Mouse (Mus musculus) WW6 (cell line): ENCODE measurements around the gene Aldh1a3.

ENCODE experiments used
- DNase-seq: peaks from one replicate; pipeline ENCODE4 v3.0.0-alpha.2; 2013; ENCODE audit warnings: low read depth, low spot score

Gene Aldh1a3

GRCm38 (mm10) chr7:66370970-66371369 is 56.3 kb downstream of the Aldh1a3 start:
- DNase-seq, result no peak

- no peak for DNase-seq
Measured at GRCm38 (mm10) chr7:66369934-66370445, 57.3 kb downstream of the Aldh1a3 start.

DNA sequence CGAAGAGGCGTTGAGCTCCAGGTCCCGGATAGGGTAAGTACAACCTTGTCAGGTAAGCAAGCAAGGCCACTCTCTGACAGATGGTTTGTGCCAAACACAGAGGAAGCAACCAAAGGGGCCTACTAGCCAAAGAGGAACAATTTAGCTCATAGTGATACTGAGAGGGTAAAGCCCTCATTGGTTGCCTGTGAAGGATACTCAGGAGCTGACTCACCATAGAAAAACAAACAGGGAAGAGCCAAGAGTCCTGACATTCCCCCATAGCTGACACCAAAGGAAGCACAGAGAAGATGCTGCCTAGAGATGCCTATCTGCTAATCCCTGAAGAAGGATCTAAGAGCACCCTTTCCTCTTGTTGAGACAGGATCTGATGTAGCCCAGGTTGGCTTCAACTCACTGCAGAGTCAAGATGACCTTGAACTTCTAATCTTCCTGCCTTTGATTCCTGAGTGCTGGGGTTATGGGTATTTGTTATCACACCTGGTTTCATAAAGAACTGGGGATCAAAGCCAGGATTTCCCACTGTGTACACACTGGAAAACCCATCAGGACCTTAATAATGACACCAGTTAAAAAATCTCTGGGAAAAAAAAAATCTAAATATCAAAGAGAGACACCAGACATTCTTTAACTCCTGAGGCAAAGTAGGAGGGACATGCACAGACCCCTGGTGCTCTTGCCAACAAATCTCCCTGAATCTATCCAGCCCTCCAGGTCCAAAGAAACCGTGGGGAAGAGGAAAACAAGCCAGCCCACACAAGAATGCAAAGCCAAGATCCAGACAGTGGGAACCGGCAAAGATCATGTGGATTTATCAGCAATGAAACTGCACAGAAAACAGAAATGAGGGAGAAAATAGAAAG is 58.0 kb downstream of the Aldh1a3 start:
- DNase-seq, result no peak

DNA sequence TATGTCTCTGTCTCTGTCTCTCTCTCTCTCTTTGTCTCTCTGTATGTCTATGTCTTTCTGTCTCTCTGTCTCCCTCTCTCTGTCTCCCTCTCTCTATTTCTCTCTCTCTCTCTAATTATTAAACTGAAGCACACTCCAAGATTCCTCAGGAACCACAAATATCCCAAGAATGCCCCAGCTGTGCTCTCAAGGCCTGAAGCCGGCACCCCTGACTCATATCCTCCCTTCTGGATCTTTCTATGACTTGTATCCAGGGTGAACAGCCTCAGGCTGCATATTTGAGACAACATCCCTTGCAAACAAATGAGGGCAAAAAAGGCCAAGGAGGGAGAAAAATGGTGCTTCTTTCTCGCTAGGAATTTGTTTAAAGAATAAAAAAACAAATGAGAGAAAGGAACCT is 61.4 kb downstream of the Aldh1a3 start, which contains the start of gene Gm10974:
Gene Gm10974 (plus strand): TSS at position 2 of the 400 bp plus-strand sequence.
- no peak for DNase-seq

DNA sequence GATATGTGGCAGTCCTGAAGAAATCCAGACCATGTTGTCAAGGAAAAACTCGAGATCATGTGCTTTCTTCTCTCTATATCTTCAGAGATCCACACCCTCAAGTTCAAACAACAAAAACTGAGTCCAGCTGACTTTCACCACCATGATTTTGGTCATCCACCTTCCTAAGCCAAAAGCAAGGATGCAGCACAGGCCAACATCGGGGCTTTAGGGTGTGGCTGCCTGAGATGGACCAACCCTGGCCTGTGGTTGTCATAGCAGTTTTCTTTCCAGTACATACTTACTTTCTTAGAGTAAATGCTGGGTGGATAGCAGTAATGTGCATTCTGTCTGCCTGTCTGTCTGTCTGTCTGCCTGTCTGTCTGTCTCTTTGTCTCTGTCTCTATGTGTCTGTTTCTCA is 61.9 kb downstream of the Aldh1a3 start:
- DNase-seq, result no peak

DNA sequence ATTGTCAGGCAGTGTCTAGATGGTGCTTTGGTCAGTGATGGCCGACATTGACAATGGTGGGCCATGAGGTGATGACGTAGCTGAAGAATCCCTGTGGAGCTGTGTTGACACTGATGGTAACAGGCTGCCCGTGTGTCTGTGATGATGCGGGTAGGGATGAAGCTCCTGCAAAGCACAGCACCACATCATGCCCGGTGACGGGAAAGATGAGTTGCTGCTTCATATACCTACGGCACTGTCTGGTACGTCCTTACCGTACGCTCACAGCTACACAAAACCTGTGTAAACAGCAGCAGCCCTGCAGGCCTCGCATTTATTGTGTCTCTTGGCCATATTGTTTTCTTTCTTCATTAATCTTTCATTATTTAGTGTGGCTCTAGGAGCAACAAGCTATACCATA is 62.8 kb downstream of the Aldh1a3 start:
- no peak for DNase-seq

DNA sequence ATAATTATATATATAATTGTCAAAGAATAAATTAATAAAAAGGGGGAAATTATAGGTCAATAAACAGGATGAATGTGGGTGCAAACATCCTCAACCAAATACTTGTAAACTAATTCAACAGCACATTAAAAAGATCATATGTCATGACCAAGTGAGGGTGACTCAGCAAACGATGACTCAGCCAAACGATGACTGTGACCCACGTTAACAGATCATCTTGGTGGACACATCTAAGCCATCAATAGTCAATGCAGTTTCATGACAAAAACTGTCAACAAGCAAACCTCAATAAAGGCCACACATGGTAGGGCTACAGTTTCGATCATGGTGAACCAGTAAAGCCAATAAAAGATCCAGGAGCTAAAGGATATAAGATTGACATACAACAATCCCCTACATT is 68.3 kb downstream of the Aldh1a3 start:
- no peak for DNase-seq

GRCm38 (mm10) chr7:66358461-66358860 is 68.9 kb downstream of the Aldh1a3 start:
- DNase-seq, result no peak

DNA sequence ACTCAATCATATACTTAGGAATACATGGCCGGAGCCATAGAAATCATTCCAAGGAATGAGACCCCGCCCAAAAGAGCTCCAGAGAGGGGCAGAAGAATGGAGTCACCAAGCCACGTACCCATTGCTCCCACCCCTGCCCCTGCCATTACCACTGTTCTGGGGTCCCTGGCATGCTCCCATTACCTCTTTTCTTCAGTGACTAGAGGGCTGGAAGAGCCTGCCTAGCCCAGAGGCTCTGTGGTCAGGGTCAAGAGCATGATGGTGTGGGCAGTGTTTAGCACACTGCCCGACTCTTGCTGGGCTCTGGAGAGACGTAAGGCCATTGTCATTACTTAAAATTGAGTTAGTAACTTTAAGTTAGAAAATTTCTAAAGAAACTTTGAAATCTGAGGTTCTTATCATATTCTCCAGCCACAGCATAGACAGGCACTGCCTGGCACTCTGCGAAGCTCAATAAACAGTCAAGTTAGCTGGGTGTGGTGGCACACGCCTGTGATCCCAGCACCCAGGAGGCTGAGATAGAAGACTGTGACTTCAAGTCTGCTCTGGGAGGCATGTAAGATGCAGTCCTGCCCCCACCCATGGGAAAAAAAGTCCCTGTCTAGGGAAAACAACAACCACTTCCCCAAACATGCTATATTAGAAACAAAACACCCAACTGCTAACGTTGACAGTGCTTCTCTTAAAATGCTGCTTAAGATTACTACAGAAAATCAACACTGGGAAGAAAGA is 71.4 kb downstream of the Aldh1a3 start:
- DNase-seq, result no peak

GRCm38 (mm10) chr7:66354911-66355310 is 72.4 kb downstream of the Aldh1a3 start:
- DNase-seq, result no peak

DNA sequence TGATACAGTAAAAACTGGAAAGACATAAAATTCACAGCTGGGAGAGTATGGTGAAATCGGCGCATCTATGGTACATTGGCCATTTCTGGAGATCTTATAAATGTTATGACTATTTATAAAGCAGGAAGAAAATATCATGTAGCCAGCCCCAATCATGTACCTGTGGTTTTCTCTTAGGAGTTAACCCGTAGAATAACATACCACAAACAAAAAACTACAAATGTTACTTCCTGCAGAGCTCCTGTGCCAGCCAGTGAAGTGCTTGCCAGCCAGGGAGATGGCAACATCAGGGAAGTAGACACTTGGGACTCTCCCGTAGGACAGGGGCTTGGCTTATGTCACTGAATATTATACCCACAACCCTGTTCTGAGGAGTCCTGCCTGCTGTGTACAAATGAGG is 76.2 kb downstream of the Aldh1a3 start:
- DNase-seq, result no peak

GRCm38 (mm10) chr7:66349670-66350069 is 77.6 kb downstream of the Aldh1a3 start:
- DNase-seq, result no peak

GRCm38 (mm10) chr7:66348588-66348987 is 78.7 kb downstream of the Aldh1a3 start:
- no peak for DNase-seq

GRCm38 (mm10) chr7:66346959-66347663 is 80.2 kb downstream of the Aldh1a3 start:
- DNase-seq, result no peak

DNA sequence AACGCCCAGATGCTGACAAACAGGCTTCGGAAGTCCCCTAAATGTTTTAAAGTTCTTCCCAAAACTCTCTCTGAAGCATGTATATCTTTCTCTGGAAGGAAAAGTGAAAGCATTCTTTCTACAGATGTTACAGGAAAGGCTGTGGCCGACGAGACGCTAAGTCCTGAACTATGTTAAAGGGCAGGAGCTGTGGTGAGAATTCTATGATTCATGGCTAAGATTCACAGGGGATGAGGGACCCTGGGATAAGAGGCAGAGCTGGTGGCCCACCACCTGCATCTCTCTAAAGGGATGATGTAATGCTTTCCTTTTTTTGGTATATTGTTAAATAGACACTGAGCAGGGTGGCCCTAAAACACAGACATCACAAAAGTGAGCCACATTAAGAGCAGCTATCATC is 84.0 kb downstream of the Aldh1a3 start:
- no peak for DNase-seq

DNA sequence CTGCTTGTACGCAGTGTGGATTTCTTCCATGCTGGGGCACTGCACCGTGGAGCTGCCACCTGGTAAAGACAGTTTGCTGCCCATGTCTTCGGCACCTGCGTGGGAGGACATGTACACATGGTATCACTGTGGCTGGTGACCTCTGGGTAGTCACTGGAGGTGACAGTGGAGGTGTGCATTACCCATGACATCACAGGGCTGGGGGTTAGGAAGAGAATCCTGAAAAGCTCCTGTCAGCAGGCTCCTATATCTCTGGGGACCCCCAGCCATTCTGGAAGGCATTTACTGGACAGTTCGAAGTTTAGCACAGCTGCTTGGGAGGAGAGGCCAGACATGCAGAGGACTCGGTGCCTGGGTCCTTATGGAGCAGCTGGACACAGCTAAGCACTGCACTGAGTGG is 84.5 kb downstream of the Aldh1a3 start:
- no peak for DNase-seq

GRCm38 (mm10) chr7:66342323-66342722 is 85.0 kb downstream of the Aldh1a3 start:
- DNase-seq, result peak; percentile 20
